29 mouse cellular contexts compared by ENCODE assay signal in genomic region chr2:59389971-59390370, GRCm38 (mm10).
DNase-seq lines count a peak whose midpoint lies in the region; ATAC-seq and TF ChIP-seq lines count a peak whose summit lies in the region.
"Had no signal": no experiment of that assay in that cellular context is flagged by ENCODE, and none has a peak within 500 bp of the region (broad histone marks: within the 10 kb centered on the region; RNA-seq: fewer than 3 reads in every experiment).

No protein-coding gene starts in this region.

- ATAC-seq in forebrain, embryonic 15.5 days (replicated peaks), result peak; percentile 87; the same call in 1 of the 2 replicates
- ATAC-seq in midbrain, embryonic 15.5 days (replicated peaks), result peak; percentile 84
- no peak for ATAC-seq in kidney, embryonic 15.5 days (replicated peaks; ENCODE audit: low FRiP score)
- ATAC-seq: inflammation-experienced regulatory T-cells, adult 6 months had no signal

- no peak for TF ChIP-seq CTCF in brain, embryonic 14.5 days (IDR thresholded peaks at IDR 0.05; ENCODE audit: borderline replicate concordance, extremely low read depth, insufficient read depth, insufficient read length)

- H3K9me3 ChIP-seq in forebrain, embryonic 15.5 days, result no peaks in the 10 kb centered on the region
- H3K9me3 ChIP-seq in forebrain, embryonic 10.5 days, result no peaks in the 10 kb centered on the region
- no peaks in the 10 kb centered on the region for H3K9me3 ChIP-seq in midbrain, embryonic 15.5 days
- no peaks in the 10 kb centered on the region for H3K9me3 ChIP-seq in kidney, embryonic 15.5 days (replicated peaks)
- H3K9me3 ChIP-seq: embryonic facial prominence, embryonic 12.5 days; hindbrain, embryonic 12.5 days; limb, embryonic 15.5 days; liver, embryonic 15.5 days; lung, embryonic 15.5 days; neural tube, embryonic 13.5 days had no signal

- H3K4me2 ChIP-seq in forebrain, embryonic 15.5 days (replicated peaks), result no peak overlapping the region
- H3K4me2 ChIP-seq in midbrain, embryonic 15.5 days, result no peak overlapping the region
- no peak overlapping the region for H3K4me2 ChIP-seq in kidney, embryonic 15.5 days
- H3K4me2 ChIP-seq: embryonic facial prominence, embryonic 12.5 days; heart, embryonic 12.5 days; hindbrain, embryonic 12.5 days; limb, embryonic 15.5 days; liver, embryonic 15.5 days; lung, embryonic 15.5 days; neural tube, embryonic 13.5 days had no signal

- no peak overlapping the region; the same call in 1 of the 2 replicates for H3K27ac ChIP-seq in forebrain, embryonic 15.5 days (replicated peaks)
- no peak overlapping the region for H3K27ac ChIP-seq in forebrain, embryonic 10.5 days
- H3K27ac ChIP-seq in midbrain, embryonic 15.5 days, result no peak overlapping the region
- H3K27ac ChIP-seq in kidney, embryonic 15.5 days, result no peak overlapping the region
- H3K27ac ChIP-seq: embryonic facial prominence, embryonic 12.5 days; hindbrain, embryonic 12.5 days; kidney, postnatal 0 days; limb, embryonic 15.5 days; liver, embryonic 15.5 days; lung, embryonic 15.5 days; neural tube, embryonic 13.5 days had no signal

- no peak for TF ChIP-seq POLR2A in brain, embryonic 14.5 days (IDR thresholded peaks at IDR 0.05; ENCODE audit: borderline replicate concordance, extremely low read depth, insufficient read depth, insufficient read length, poor library complexity, severe bottlenecking)

- no peak for DNase-seq in forebrain, embryonic 10.5 days (ENCODE audit: extremely low spot score, low spot score)
- peak; percentile 20 to 35 for DNase-seq in layer of hippocampus, adult 8-10 months (ENCODE audit: low spot score in 2 of 2)
- no peak for DNase-seq in layer of hippocampus, postnatal 36 days
- DNase-seq in brain, embryonic 14.5 days (ENCODE audit: low read depth), result peak; percentile 68
- DNase-seq in retina, embryonic 14.5 days (ENCODE audit: low spot score), result no peak
- DNase-seq: adrenal gland, postnatal 25 days; cerebellum, adult 11-12 months; cerebellum, postnatal 14 days; gastrocnemius, postnatal 25 days; heart, adult 18-20 months; heart, postnatal 10 days; kidney, adult 18-20 months; left cerebral cortex, postnatal 4 days; lung, postnatal 4 days; thymus, postnatal 36 days had no signal

- peaks cover 5% of the 10 kb centered on the region; the same call in 1 of the 2 replicates for H3K4me1 ChIP-seq in forebrain, embryonic 15.5 days
- H3K4me1 ChIP-seq in forebrain, embryonic 10.5 days, result peaks cover 3% of the 10 kb centered on the region
- no peaks in the 10 kb centered on the region for H3K4me1 ChIP-seq in midbrain, embryonic 15.5 days
- no peaks in the 10 kb centered on the region for H3K4me1 ChIP-seq in kidney, embryonic 15.5 days
- H3K4me1 ChIP-seq: embryonic facial prominence, embryonic 12.5 days; heart, embryonic 12.5 days; hindbrain, embryonic 12.5 days; liver, embryonic 15.5 days; neural tube, embryonic 13.5 days had no signal

- no peaks in the 10 kb centered on the region for H3K27me3 ChIP-seq in forebrain, embryonic 15.5 days
- no peaks in the 10 kb centered on the region for H3K27me3 ChIP-seq in forebrain, embryonic 10.5 days (ENCODE audit: poor library complexity, severe bottlenecking)
- H3K27me3 ChIP-seq in midbrain, embryonic 15.5 days (replicated peaks), result no peaks in the 10 kb centered on the region
- no peaks in the 10 kb centered on the region for H3K27me3 ChIP-seq in kidney, embryonic 15.5 days
- H3K27me3 ChIP-seq: embryonic facial prominence, embryonic 12.5 days; heart, embryonic 12.5 days; hindbrain, embryonic 12.5 days; limb, embryonic 15.5 days; liver, embryonic 15.5 days; lung, embryonic 15.5 days; neural tube, embryonic 13.5 days had no signal

- no peak overlapping the region for H3K9ac ChIP-seq in forebrain, embryonic 15.5 days (replicated peaks)
- H3K9ac ChIP-seq in midbrain, embryonic 15.5 days, result no peak overlapping the region
- H3K9ac ChIP-seq in kidney, embryonic 15.5 days, result no peak overlapping the region
- H3K9ac ChIP-seq: embryonic facial prominence, embryonic 12.5 days; heart, embryonic 12.5 days; hindbrain, embryonic 12.5 days; limb, embryonic 15.5 days; liver, embryonic 15.5 days; lung, embryonic 15.5 days; neural tube, embryonic 13.5 days had no signal

- H3K4me3 ChIP-seq in forebrain, embryonic 15.5 days, result no peak overlapping the region
- H3K4me3 ChIP-seq in forebrain, embryonic 10.5 days, result no peak overlapping the region
- H3K4me3 ChIP-seq in midbrain, embryonic 15.5 days, result no peak overlapping the region
- no peak overlapping the region for H3K4me3 ChIP-seq in kidney, embryonic 15.5 days (replicated peaks)
- H3K4me3 ChIP-seq: embryonic facial prominence, embryonic 12.5 days; erythroblast, embryonic 14.5 days; heart, embryonic 12.5 days; hindbrain, embryonic 12.5 days; limb, embryonic 15.5 days; liver, embryonic 15.5 days; lung, embryonic 15.5 days; myocyte; neural tube, embryonic 13.5 days had no signal

- 69% methylated on average over 5 of the region's 5 CpGs for WGBS in forebrain, embryonic 15.5 days
- WGBS in forebrain, embryonic 10.5 days, result 90% methylated on average over 5 of the region's 5 CpGs
- 68% methylated on average over 5 of the region's 5 CpGs for WGBS in midbrain, embryonic 15.5 days
- 90% methylated on average over 5 of the region's 5 CpGs for WGBS in kidney, embryonic 15.5 days

- H3K36me3 ChIP-seq in forebrain, embryonic 15.5 days, result no peaks in the 10 kb centered on the region
- H3K36me3 ChIP-seq in forebrain, embryonic 10.5 days (replicated peaks), result no peaks in the 10 kb centered on the region
- no peaks in the 10 kb centered on the region for H3K36me3 ChIP-seq in midbrain, embryonic 15.5 days (replicated peaks)
- H3K36me3 ChIP-seq in kidney, embryonic 15.5 days, result no peaks in the 10 kb centered on the region
- H3K36me3 ChIP-seq: embryonic facial prominence, embryonic 12.5 days; heart, embryonic 12.5 days; hindbrain, embryonic 12.5 days; limb, embryonic 15.5 days; liver, embryonic 15.5 days; lung, embryonic 15.5 days; neural tube, embryonic 13.5 days had no signal

Comparison
In these comparisons a context has a peak if more than half of its experiments do, and no peak if none do; other contexts are left out.
1. DNase-seq: peak in layer of hippocampus, adult 8-10 months (2 of 2) and brain, embryonic 14.5 days (single experiment); none in forebrain, embryonic 10.5 days (single experiment), layer of hippocampus, postnatal 36 days (0 of 2) and retina, embryonic 14.5 days (single experiment).